Mouse (Mus musculus) gastrocnemius, postnatal 14 days (tissue): ENCODE data around the gene N4bp2l1. TPM values are rescaled to one million over a fixed set of nuclear protein-coding genes. Genes with fewer than 3 reads are reported as not detected.

Experiments
- DNase-seq: peaks from one replicate; pipeline ENCODE4 v3.0.0; 2021; ENCODE audit warnings: mixed read lengths
- intact Hi-C: fragments of 180-260 bp; cut with DNase I; formaldehyde crosslinking; loops from one replicate; pipeline ENCODE4 v1.15.1; 2025; ENCODE audit warnings: low total_unique reads
- total RNA-seq, 2 experiments: library from RNA; stranded (reverse); gene quantifications; 2 replicates each; pipeline ENCODE4 v1.2.3; 2021

Gene N4bp2l1
- total RNA-seq, 2 experiments from 2014 or later, result 1.7 to 3.6 TPM

GRCm38 (mm10) chr5:150574885-150575284 is 22.1 kb downstream of the N4bp2l1 start:
- no peak for DNase-seq
- intact Hi-C loops, result no loop called here

- intact Hi-C loops, result no loop called here
Measured at GRCm38 (mm10) chr5:150574403-150574802, 22.6 kb downstream of the N4bp2l1 start.

GRCm38 (mm10) chr5:150570496-150571219 is 26.3 kb downstream of the N4bp2l1 start:
- intact Hi-C loops, result no loop called here
- DNase-seq, result no peak

More at GRCm38 (mm10) chr5:150574403-150574802, 22.6 kb downstream of the N4bp2l1 start:
- DNase-seq, result no peak

- intact Hi-C loops, result no loop called here
- DNase-seq, result no peak
Measured at GRCm38 (mm10) chr5:150566971-150567370, 30.0 kb downstream of the N4bp2l1 start.

GRCm38 (mm10) chr5:150566226-150566625 is 30.8 kb downstream of the N4bp2l1 start:
- intact Hi-C loops, result no loop called here
- DNase-seq, result no peak

GRCm38 (mm10) chr5:150564426-150564825 is 32.6 kb downstream of the N4bp2l1 start:
- intact Hi-C loops, result no loop called here
- no peak for DNase-seq

GRCm38 (mm10) chr5:150561783-150562182 is 35.2 kb downstream of the N4bp2l1 start:
- intact Hi-C loops, result no loop called here
- no peak for DNase-seq

GRCm38 (mm10) chr5:150561376-150561775 is 35.6 kb downstream of the N4bp2l1 start:
- intact Hi-C loops, result no loop called here
- no peak for DNase-seq

GRCm38 (mm10) chr5:150560851-150561250 is 36.1 kb downstream of the N4bp2l1 start:
- no peak for DNase-seq
- intact Hi-C loops, result no loop called here

GRCm38 (mm10) chr5:150559519-150560103 is 37.4 kb downstream of the N4bp2l1 start:
- intact Hi-C loops, result no loop called here
- no peak for DNase-seq

- no peak for DNase-seq
- intact Hi-C loops, result no loop called here
Measured at GRCm38 (mm10) chr5:150551637-150552036, 45.4 kb downstream of the N4bp2l1 start.

- no peak for DNase-seq
- intact Hi-C loops, result no loop called here
Measured at GRCm38 (mm10) chr5:150543184-150543583, 53.8 kb downstream of the N4bp2l1 start.

- intact Hi-C loops, result no loop called here
- DNase-seq, result no peak
Measured at GRCm38 (mm10) chr5:150541302-150541701, 55.7 kb downstream of the N4bp2l1 start.

GRCm38 (mm10) chr5:150525239-150525638 is 71.7 kb downstream of the N4bp2l1 start:
- intact Hi-C loops, result no loop called here

GRCm38 (mm10) chr5:150522867-150523234 is 74.1 kb downstream of the N4bp2l1 start:
- intact Hi-C loops, result no loop called here
- DNase-seq, result no peak

More at GRCm38 (mm10) chr5:150525239-150525638, 71.7 kb downstream of the N4bp2l1 start:
- no peak for DNase-seq

GRCm38 (mm10) chr5:150521937-150522866 is 74.8 kb downstream of the N4bp2l1 start, which contains the start of gene Brca2:
Gene Brca2, plus strand, starts transcription at chr5:150522630.
- DNase-seq, result peak; percentile 92
- intact Hi-C loops, result no loop called here
